Mouse (Mus musculus) left cerebral cortex, postnatal 36 days (tissue): ENCODE measurements around the gene Eif3j1. TPM values are rescaled to one million over a fixed set of nuclear protein-coding genes. Genes with fewer than 3 reads are reported as not detected.
"Not testable (repeated sequence)": the region's sequence is repeated elsewhere in the genome, so short reads cannot be mapped to it uniquely, and the experiment has no call there.

Experiments
- DNase-seq, 2 experiments: peaks; one replicate each; pipeline ENCODE4 v3.0.0; 2021 to 2022; ENCODE audit warnings: low spot score in 2 of 2, mixed read lengths in 1 of 2
- intact Hi-C: fragments of 180-260 bp; cut with DNase I; formaldehyde crosslinking; loops from one replicate; pipeline ENCODE4 v1.15.1; 2025
- microRNA-seq: library from miRNA; unstranded; fragments of <30 nt; microRNA quantifications from one replicate; pipeline ENCODE4 v1.2.0, GENCODE M21; 2022
- total RNA-seq, 2 experiments: library from RNA; stranded (reverse); gene quantifications; 2 replicates each; pipeline ENCODE4 v1.2.3; 2021

Eif3j1 gene
- total RNA-seq, 2 experiments from 2014 or later, result 17.7 to 19.6 TPM

- no peak for DNase-seq
- intact Hi-C loops, result no loop called here
These were observed 58.1 kb downstream of the Eif3j1 start for GRCm38 (mm10) chr2:122086446-122086845.

- DNase-seq, result no peak
- intact Hi-C loops, result no loop called here
These were observed 65.5 kb downstream of the Eif3j1 start for GRCm38 (mm10) chr2:122093844-122094243.

GRCm38 (mm10) chr2:122097686-122098085 lies 69.3 kb downstream of the Eif3j1 start:
- DNase-seq, intact Hi-C loops: not testable (repeated sequence)

- DNase-seq, result no peak
- intact Hi-C loops, result no loop called here
These were observed 73.7 kb downstream of the Eif3j1 start for GRCm38 (mm10) chr2:122102070-122102469.

Small RNAs within 50 kb of the gene (microRNA-seq; reads per million reads assigned to microRNA genes)
- not detected for gene Gm47314

Other genes starting within 250 kb of the Eif3j1 start
- gene Frmd5, start 221.5 kb upstream of the Eif3j1 start, total RNA-seq, result 10 to 100 TPM; 49.4 to 55.2 TPM
- 100 to 1,000 TPM; 104 to 108 TPM for gene Casc4, start 161.6 kb upstream of the Eif3j1 start, total RNA-seq
- 10 to 100 TPM; 37.6 to 38.1 TPM for gene Ctdspl2, start 72.5 kb upstream of the Eif3j1 start, total RNA-seq
- gene Mageb3, start 72.5 kb upstream of the Eif3j1 start, total RNA-seq, result under 1 TPM in 1 of 2 experiments, not detected in 1; 0.27 TPM
- 10 to 100 TPM; 14.4 to 16.4 TPM for gene Spg11, start 89.8 kb downstream of the Eif3j1 start, total RNA-seq
- gene B2m, start 119.1 kb downstream of the Eif3j1 start, total RNA-seq, result 100 to 1,000 TPM; 108 to 111 TPM
- not detected for gene Trim69, start 132.2 kb downstream of the Eif3j1 start, total RNA-seq
- gene Patl2, start 157.6 kb downstream of the Eif3j1 start, total RNA-seq, result not detected
- gene Terb2, start 157.7 kb downstream of the Eif3j1 start, total RNA-seq, result not detected
- gene Sord, start 206.2 kb downstream of the Eif3j1 start, total RNA-seq, result 10 to 100 TPM; 16.6 to 20.0 TPM